Mouse (Mus musculus) thymus, adult 18-20 months (tissue): ENCODE measurements around the gene Pde4d.

Experiments
- DNase-seq, 2 experiments: peaks; one replicate each; pipeline ENCODE4 v3.0.0; 2022; ENCODE audit warnings: mixed read lengths in 2 of 2

Gene Pde4d

DNA sequence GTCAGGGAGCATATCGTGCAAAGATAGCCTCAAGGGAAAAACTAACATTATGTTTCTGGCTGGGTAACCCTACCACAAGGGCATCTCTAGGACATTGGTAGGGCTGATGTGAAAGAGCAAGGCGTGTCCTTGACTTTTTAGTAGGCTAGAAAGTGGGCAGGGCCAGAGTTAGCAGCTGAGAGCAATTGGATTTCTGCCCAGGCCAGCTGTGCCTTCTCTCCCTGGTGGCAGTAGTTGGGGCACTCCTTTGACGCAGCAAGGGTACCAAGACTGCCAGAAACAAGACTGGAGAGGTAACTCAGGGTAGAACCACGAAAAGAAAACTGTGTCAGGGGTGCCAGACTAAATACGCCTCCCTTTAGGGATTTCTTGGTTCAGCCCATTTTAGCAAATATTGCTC, 1536.1 kb downstream of the Pde4d start:
- DNase-seq, result no peak

DNA sequence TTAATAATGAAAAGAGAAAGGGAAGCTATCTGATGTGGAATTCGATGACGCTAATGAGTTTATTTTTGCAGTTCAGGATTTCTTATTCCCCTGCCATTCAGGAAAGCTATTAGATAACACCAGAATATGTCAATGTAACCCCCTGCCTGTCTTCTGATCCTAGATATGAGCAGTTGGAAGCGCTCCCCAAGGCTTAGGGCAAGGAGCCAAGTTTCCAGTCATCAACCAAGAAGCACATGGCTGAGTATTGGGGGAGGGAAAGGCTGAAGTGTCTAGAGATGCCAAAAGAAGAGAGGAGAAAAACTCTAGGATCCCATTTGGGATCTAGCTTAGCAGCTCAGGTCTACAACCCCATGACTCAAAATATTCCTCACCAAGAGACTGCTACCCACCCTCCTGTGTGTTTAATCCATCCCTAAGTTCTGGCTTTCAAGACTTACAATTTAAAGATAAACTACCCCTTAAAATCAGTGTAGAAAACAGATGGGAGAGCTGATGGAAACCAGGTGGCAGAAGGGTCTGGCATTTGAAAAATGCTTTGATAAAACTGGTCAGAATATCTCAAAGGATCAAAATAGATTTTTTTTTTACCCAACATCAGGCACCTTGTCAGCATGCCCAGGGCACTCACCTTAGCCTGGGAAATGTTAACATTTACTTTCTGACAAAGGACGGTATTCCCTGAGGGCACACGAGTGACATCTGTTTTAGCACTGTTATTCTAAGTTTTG, 1543.2 kb downstream of the Pde4d start:
- DNase-seq, result no peak

GRCm38 (mm10) chr13:109994240-109994764, 1544.6 kb downstream of the Pde4d start:
- DNase-seq, result no peak

GRCm38 (mm10) chr13:110002081-110002480, 1552.3 kb downstream of the Pde4d start:
- no peak for DNase-seq
